Mouse (Mus musculus): ENCODE results near the gene Uba1y. TPM values are rescaled to one million over a fixed set of nuclear protein-coding genes. Genes with fewer than 3 reads are reported as not detected.

Gene Uba1y
- not detected for polyA plus RNA-seq (2015; fragmentation: Illumina TruSeq; extraction: RNeasy Lipid Tissue Mini Kit (QIAGEN cat#74804); ENCODE audit: insufficient read depth, low replicate concordance)

DNA sequence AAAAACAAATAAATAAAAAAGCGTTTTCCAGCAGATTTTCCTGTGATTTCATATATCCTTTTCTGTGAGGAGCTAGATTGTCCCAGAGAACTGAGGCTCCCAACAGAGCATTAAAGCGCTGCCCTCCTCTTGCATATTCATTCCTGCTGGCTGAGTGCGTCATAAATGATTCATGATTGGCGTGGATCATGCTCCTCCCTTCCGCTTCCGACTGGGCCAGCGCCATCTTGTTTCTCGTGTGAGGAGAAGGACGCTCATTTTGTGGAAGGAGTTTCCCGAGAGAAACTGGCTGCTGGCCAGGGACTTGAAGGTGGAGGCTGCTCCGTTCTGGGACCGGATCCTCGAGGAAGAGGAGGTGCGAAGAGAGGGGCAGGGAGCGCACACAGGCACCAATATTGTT lies at the start of gene Uba1y:
Uba1y (plus strand) TSS at position 254 of the 400 bp plus-strand sequence.

DNA sequence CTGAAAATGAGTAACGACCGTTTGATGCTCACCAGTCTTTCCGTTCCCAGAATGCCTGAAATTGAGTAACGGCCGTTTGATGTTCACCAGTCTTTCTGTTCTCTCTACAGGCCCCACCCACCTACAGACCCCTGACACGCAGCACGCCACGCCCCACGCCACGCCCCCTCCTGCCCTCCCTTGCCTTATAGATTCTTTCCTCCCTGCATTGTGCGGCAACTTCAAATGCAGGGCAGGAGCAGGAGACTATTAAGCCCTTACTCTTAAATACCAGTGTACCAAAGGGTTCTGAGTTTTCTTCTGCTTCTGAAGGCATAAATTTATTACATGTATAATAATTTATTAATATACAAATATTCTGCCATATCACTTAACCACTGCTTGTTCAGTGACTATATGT lies 21.1 kb upstream of the Uba1y start, which contains the start of gene Zfy1:
Zfy1 (minus strand) TSS at position 101 of the 400 bp plus-strand sequence.

Other genes starting within 250 kb of the Uba1y start
- gene Zfy1, start 21.2 kb upstream of the Uba1y start, polyA plus RNA-seq (2015; fragmentation: Illumina TruSeq; extraction: RNeasy Lipid Tissue Mini Kit (QIAGEN cat#74804); ENCODE audit: insufficient read depth, low replicate concordance): not detected
- gene Kdm5d, start 79.1 kb downstream of the Uba1y start, polyA plus RNA-seq (2015; fragmentation: Illumina TruSeq; extraction: RNeasy Lipid Tissue Mini Kit (QIAGEN cat#74804); ENCODE audit: insufficient read depth, low replicate concordance): 60.1 TPM
- 227 TPM for gene Eif2s3y, start 191.9 kb downstream of the Uba1y start, polyA plus RNA-seq (2015; fragmentation: Illumina TruSeq; extraction: RNeasy Lipid Tissue Mini Kit (QIAGEN cat#74804); ENCODE audit: insufficient read depth, low replicate concordance)

Data from spleen, adult 10 weeks (tissue).